Mouse (Mus musculus) ES-E14 (cell line): ENCODE measurements at regions not wholly inside any gene's neighbourhood (a gene's known extent, or its start where the extent isn't known, plus 50 kb on each side); places are given as distances from the start of the nearest gene placed in this dataset.

Source experiments
- DNase-seq: peaks from one replicate; pipeline ENCODE4 v3.0.0-alpha.2; 2013; ENCODE audit warnings: low read depth, low spot score
- H3K27ac ChIP-seq: 2 replicates; pipeline ENCODE4 v1.5.1; 2012; ENCODE audit warnings: low read depth, mild to moderate bottlenecking, low read length, moderate library complexity, mixed read lengths; ENCODE audit not compliant: poor library complexity, insufficient read depth, severe bottlenecking
- H3K36me3 ChIP-seq: 2 replicates; pipeline ENCODE4 v1.6.1; 2012; ENCODE audit warnings: mild to moderate bottlenecking, low read length, moderate library complexity, mixed read lengths; ENCODE audit not compliant: control insufficient read depth, poor library complexity, insufficient read depth, severe bottlenecking
- H3K4me1 ChIP-seq, 2 experiments: fragments of 150-350 bp in 1 of 2; sonication (generic) in 1 of 2; 2 replicates each; pipeline ENCODE4 v1.6.1; 2012; ENCODE audit warnings: low read length in 2 of 2, mild to moderate bottlenecking in 1 of 2, mixed read lengths in 1 of 2; ENCODE audit not compliant: control insufficient read depth in 2 of 2, insufficient read depth in 2 of 2, poor library complexity in 1 of 2
- H3K4me3 ChIP-seq, 2 experiments: fragments of 150-350 bp in 1 of 2; sonication (generic) in 1 of 2; 2 replicates each; pipeline ENCODE4 v1.5.1; 2012; ENCODE audit warnings: low read length in 2 of 2, low read depth in 1 of 2, mild to moderate bottlenecking in 1 of 2, mixed read lengths in 1 of 2; ENCODE audit not compliant: insufficient read depth in 1 of 2, poor library complexity in 1 of 2, severe bottlenecking in 1 of 2
- H3K9ac ChIP-seq: 2 replicates; pipeline ENCODE4 v1.6.1; 2012; ENCODE audit warnings: low read depth, mild to moderate bottlenecking, low read length, mixed read lengths; ENCODE audit not compliant: poor library complexity, insufficient read depth, severe bottlenecking
- H3K9me3 ChIP-seq: fragments of 150-350 bp; sonication (generic); 2 replicates; pipeline ENCODE4 v1.6.1; 2012; ENCODE audit warnings: low read depth, mild to moderate bottlenecking, low read length; ENCODE audit not compliant: control insufficient read depth, insufficient read depth
- CHD2 ChIP-seq: IDR thresholded peaks from 2 replicates; pipeline ENCODE4 v1.6.1; 2014; ENCODE audit warnings: mild to moderate bottlenecking, low read depth, low read length, inconsistent platforms
- HCFC1 ChIP-seq: IDR thresholded peaks from 2 replicates; pipeline ENCODE4 v1.6.1; 2012; ENCODE audit warnings: low read length, inconsistent platforms, borderline replicate concordance; ENCODE audit not compliant: insufficient read depth
- MAFK ChIP-seq: IDR thresholded peaks from 2 replicates; pipeline ENCODE4 v1.6.1; 2014; ENCODE audit warnings: mild to moderate bottlenecking, low read depth, low read length, inconsistent platforms; ENCODE audit not compliant: insufficient read depth
- ZC3H11A ChIP-seq: IDR thresholded peaks from 2 replicates; pipeline ENCODE4 v1.6.1; 2012; ENCODE audit warnings: low read depth, mild to moderate bottlenecking, inconsistent platforms, low read length, borderline replicate concordance
- ZNF384 ChIP-seq: IDR thresholded peaks from 2 replicates; pipeline ENCODE4 v1.6.1; 2012; ENCODE audit warnings: low read depth, low read length, inconsistent platforms
- in situ Hi-C, 2 experiments: fragments of 600-800 bp; cut with MboI; formaldehyde crosslinking; loops; one replicate each; pipeline ENCODE4 v1.15.1; 2025; ENCODE audit warnings: low sequenced_read_pairs in 2 of 2, inconsistent platforms in 1 of 2; ENCODE audit not compliant: unreplicated experiment in 2 of 2

DNA sequence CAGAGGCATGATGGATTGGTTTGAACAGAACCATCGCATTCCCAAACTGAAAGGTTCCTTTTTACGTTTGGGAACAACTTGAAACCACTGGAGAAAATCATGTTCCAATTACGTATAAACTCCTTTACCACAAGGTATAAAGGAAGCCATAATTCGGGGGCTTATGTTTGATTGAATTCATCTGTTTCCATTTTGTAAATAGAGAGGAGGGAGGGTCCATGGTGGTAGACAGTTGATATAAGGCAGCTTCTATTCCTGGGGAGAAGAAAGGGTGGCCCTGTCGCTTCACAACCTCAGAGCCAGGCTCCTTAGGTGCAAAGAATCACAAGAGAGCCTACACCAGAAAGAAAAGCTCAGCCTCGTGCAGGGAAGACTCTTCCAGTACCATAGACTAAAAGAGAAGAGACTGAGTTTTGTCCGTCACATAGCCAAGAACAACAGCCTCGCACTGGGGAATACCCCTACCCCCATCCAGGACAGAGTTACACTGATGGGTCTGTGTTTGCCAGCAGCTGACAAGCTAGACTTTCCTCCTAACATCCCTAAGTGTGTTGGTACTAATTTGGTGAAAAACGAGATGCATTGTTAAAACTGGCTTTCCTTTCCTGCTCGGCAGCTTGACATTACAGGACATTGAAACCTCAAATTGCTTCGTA is 125.6 kb upstream of the Bmper start:
- no peak overlapping the region for H3K9ac ChIP-seq
- no peaks in the 10 kb centered on the region for H3K9me3 ChIP-seq
- no peak for DNase-seq
- H3K4me1 ChIP-seq: no peaks in the 10 kb centered on the region
- in situ Hi-C loops: no loop called here
- H3K27ac ChIP-seq: no peak overlapping the region
- H3K4me3 ChIP-seq: no peak overlapping the region
- H3K36me3 ChIP-seq: no peaks in the 10 kb centered on the region
- TF ChIP-seq MAFK (no peak), CHD2 (no peak)

- Histone ChIP-seq H3K9ac (no peak overlapping the region), H3K36me3 (no peaks in the 10 kb centered on the region), H3K27ac (no peak overlapping the region), H3K9me3 (no peaks in the 10 kb centered on the region), H3K4me1 (no peaks in the 10 kb centered on the region), H3K4me3 (no peak overlapping the region)
- in situ Hi-C loops: no loop called here
- no peak for DNase-seq
- TF ChIP-seq ZC3H11A (no peak), HCFC1 (no peak), CHD2 (no peak), MAFK (no peak), ZNF384 (no peak)
These were observed 121.3 kb upstream of the Bmper start for GRCm38 (mm10) chr9:23101584-23101983.

- Histone ChIP-seq H3K4me3 (no peak overlapping the region), H3K36me3 (no peaks in the 10 kb centered on the region), H3K9me3 (no peaks in the 10 kb centered on the region), H3K9ac (no peak overlapping the region), H3K4me1 (no peaks in the 10 kb centered on the region), H3K27ac (no peak overlapping the region)
- DNase-seq: no peak
- no peak for TF ChIP-seq HCFC1
- no peak for TF ChIP-seq CHD2
- no peak for TF ChIP-seq MAFK
- TF ChIP-seq ZC3H11A: no peak
- TF ChIP-seq ZNF384: no peak
- in situ Hi-C loops: no loop called here
These were observed 120.7 kb upstream of the Bmper start for GRCm38 (mm10) chr9:23101990-23102796.

DNA sequence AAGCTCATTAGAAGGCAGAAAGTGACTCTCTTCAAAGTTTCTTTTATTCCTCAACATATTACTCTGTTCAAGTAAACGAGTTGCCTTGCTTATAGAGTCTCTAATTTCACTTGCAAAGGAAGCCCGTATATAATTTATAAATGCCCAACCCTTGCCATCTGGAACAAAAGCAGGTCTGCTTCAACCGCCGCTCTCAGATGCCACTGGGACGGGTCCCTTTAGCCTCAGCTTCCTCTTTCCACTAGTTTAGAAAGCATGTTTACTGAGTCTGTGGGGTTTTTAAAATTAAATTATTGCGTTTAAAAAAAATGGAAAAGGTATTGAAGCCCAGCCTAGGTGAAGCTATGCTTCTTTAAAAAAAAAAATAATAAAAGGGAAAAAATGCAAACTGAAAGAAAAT is 111.4 kb upstream of the Bmper start:
- Histone ChIP-seq H3K9ac (no peak overlapping the region), H3K36me3 (no peaks in the 10 kb centered on the region), H3K4me3 (no peak overlapping the region), H3K9me3 (no peaks in the 10 kb centered on the region), H3K27ac (no peak overlapping the region), H3K4me1 (no peaks in the 10 kb centered on the region)
- in situ Hi-C loops: no loop called here
- TF ChIP-seq HCFC1 (no peak), MAFK (no peak), ZNF384 (no peak)
- DNase-seq: no peak

DNA sequence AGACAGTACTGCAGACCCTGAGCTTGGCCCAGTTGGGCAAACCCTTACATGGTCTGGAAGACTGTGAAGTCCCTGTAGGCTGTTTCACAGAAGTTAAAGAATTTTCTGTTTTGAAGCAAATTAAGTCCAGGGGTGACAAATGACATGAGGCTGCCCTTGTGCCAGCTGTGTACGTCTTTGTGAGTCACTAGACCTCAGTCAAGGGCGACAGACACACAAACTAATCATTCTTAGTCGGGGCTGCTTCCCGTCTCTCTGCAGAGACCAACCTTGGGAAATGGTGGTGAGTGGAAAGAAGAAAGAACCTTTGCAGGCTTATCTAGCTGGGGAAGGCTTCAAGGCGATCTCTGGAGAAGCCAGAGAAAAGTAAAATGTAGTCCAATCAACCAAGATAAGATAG is 107.8 kb upstream of the Bmper start:
- in situ Hi-C loops: no loop called here
- H3K9ac ChIP-seq: no peak overlapping the region
- H3K4me1 ChIP-seq: no peaks in the 10 kb centered on the region
- H3K36me3 ChIP-seq: no peaks in the 10 kb centered on the region
- TF ChIP-seq MAFK (no peak), HCFC1 (no peak), ZNF384 (no peak), ZC3H11A (no peak), CHD2 (no peak)
- no peak overlapping the region for H3K4me3 ChIP-seq
- DNase-seq: no peak
- H3K9me3 ChIP-seq: no peaks in the 10 kb centered on the region
- no peak overlapping the region for H3K27ac ChIP-seq
